Mouse (Mus musculus) midbrain, embryonic 15.5 days (tissue): ENCODE measurements at regions not wholly inside any gene's neighbourhood (a gene's known extent, or its start where the extent isn't known, plus 50 kb on each side); places are given as distances from the start of the nearest gene placed in this dataset.
A peak's percentile ranks its signal among the peaks of the same experiment; 100 is the strongest.

Experiments used
- ATAC-seq: fragments of 200-750 bp; cut with Nextera tagmentation; replicated peaks from 2 replicates; pipeline ENCODE4 v1.8.0; 2017; ENCODE audit warnings: moderate TSS enrichment
- H3K27ac ChIP-seq: fragments of 300-500 bp; sonication (generic); 2 replicates; pipeline ENCODE4 v1.5.1; 2015; ENCODE audit warnings: mild to moderate bottlenecking, inconsistent platforms
- H3K27me3 ChIP-seq: fragments of 300-500 bp; sonication (generic); replicated peaks from 2 replicates; pipeline ENCODE4 v1.6.1; 2015; ENCODE audit warnings: inconsistent platforms
- H3K36me3 ChIP-seq: fragments of 300-500 bp; sonication (generic); replicated peaks from 2 replicates; pipeline ENCODE4 v1.6.1; 2015; ENCODE audit warnings: inconsistent platforms
- H3K4me1 ChIP-seq: fragments of 300-500 bp; sonication (generic); 2 replicates; pipeline ENCODE4 v1.6.1; 2015; ENCODE audit warnings: inconsistent platforms
- H3K4me2 ChIP-seq: fragments of 300-500 bp; sonication (generic); 2 replicates; pipeline ENCODE4 v1.6.1; 2015; ENCODE audit warnings: inconsistent platforms, mild to moderate bottlenecking, moderate library complexity
- H3K4me3 ChIP-seq: fragments of 300-500 bp; sonication (generic); 2 replicates; pipeline ENCODE4 v1.5.1; 2015; ENCODE audit warnings: mild to moderate bottlenecking, inconsistent platforms
- H3K9ac ChIP-seq: fragments of 300-500 bp; sonication (generic); 2 replicates; pipeline ENCODE4 v1.6.1; 2015; ENCODE audit warnings: mild to moderate bottlenecking, inconsistent platforms
- H3K9me3 ChIP-seq: fragments of 300-500 bp; sonication (generic); 2 replicates; pipeline ENCODE4 v1.6.1; 2016; ENCODE audit warnings: inconsistent platforms
- WGBS: fragments of 180-500 bp; shearing (Covaris S2); methylation state at CpG from one replicate; pipeline ENCODE4 v1.1.7; 2015; ENCODE audit warnings: mixed read lengths; 5-methylcytosine and 5-hydroxymethylcytosine counted together

- Histone ChIP-seq H3K36me3 (no peaks in the 10 kb centered on the region), H3K27me3 (no peaks in the 10 kb centered on the region), H3K9ac (peak overlapping the region; percentile 20), H3K9me3 (no peaks in the 10 kb centered on the region), H3K4me2 (peak overlapping the region; percentile 43), H3K4me1 (peaks cover 8% of the 10 kb centered on the region), H3K4me3 (peak overlapping the region; percentile 8; the same call in 1 of the 2 replicates), H3K27ac (no peak overlapping the region)
- peak; percentile 76 for ATAC-seq
- 22% methylated on average over 14 of the region's 14 CpGs for WGBS
Observed at GRCm38 (mm10) chr12:33717601-33718260, 210.5 kb upstream of the Ferd3l start.

- H3K36me3 ChIP-seq = no peaks in the 10 kb centered on the region
- no peaks in the 10 kb centered on the region for H3K27me3 ChIP-seq
- no peak overlapping the region for H3K4me2 ChIP-seq
- H3K9ac ChIP-seq = no peak overlapping the region
- no peak overlapping the region for H3K4me3 ChIP-seq
- WGBS = 65% methylated on average over 7 of the region's 7 CpGs
- H3K4me1 ChIP-seq = peaks cover 8% of the 10 kb centered on the region
- no peaks in the 10 kb centered on the region for H3K9me3 ChIP-seq
- ATAC-seq = no peak
- H3K27ac ChIP-seq = no peak overlapping the region
Observed at GRCm38 (mm10) chr12:33719063-33719462, 209.2 kb upstream of the Ferd3l start.

- no peaks in the 10 kb centered on the region for H3K36me3 ChIP-seq
- no peak overlapping the region for H3K4me2 ChIP-seq
- H3K27ac ChIP-seq = no peak overlapping the region
- no peak overlapping the region for H3K4me3 ChIP-seq
- 42% methylated on average over 4 of the region's 4 CpGs for WGBS
- H3K27me3 ChIP-seq = no peaks in the 10 kb centered on the region
- H3K4me1 ChIP-seq = 0 out of 2 replicates have a peak, but pooled peaks cover 4% of the 10 kb centered on the region
- peak; percentile 80; the same call in 1 of the 2 replicates for ATAC-seq
- H3K9me3 ChIP-seq = no peaks in the 10 kb centered on the region
- no peak overlapping the region for H3K9ac ChIP-seq
Observed at GRCm38 (mm10) chr12:33731937-33732336, 196.3 kb upstream of the Ferd3l start.

- no peak overlapping the region for H3K4me2 ChIP-seq
- no peaks in the 10 kb centered on the region for H3K9me3 ChIP-seq
- H3K9ac ChIP-seq = no peak overlapping the region
- ATAC-seq = no peak
- WGBS = 73% methylated on average over 5 of the region's 5 CpGs
- H3K36me3 ChIP-seq = no peaks in the 10 kb centered on the region
- H3K4me3 ChIP-seq = no peak overlapping the region
- no peak overlapping the region for H3K27ac ChIP-seq
- H3K4me1 ChIP-seq = no peaks in the 10 kb centered on the region
- no peaks in the 10 kb centered on the region for H3K27me3 ChIP-seq
Observed at GRCm38 (mm10) chr12:33775563-33776468, 152.4 kb upstream of the Ferd3l start.

GRCm38 (mm10) chr12:33778477-33778876 lies 149.7 kb upstream of the Ferd3l start:
- Histone ChIP-seq H3K9ac (no peak overlapping the region), H3K4me1 (no peaks in the 10 kb centered on the region), H3K4me2 (no peak overlapping the region), H3K27me3 (no peaks in the 10 kb centered on the region), H3K9me3 (no peaks in the 10 kb centered on the region), H3K27ac (no peak overlapping the region), H3K4me3 (no peak overlapping the region), H3K36me3 (no peaks in the 10 kb centered on the region)
- ATAC-seq = no peak
- WGBS = 56% methylated on average over 4 of the region's 4 CpGs

- Histone ChIP-seq H3K4me3 (no peak overlapping the region), H3K27me3 (no peaks in the 10 kb centered on the region), H3K4me1 (no peaks in the 10 kb centered on the region), H3K27ac (no peak overlapping the region), H3K9ac (no peak overlapping the region), H3K9me3 (no peaks in the 10 kb centered on the region), H3K4me2 (no peak overlapping the region), H3K36me3 (no peaks in the 10 kb centered on the region)
- WGBS = 84% methylated on average over 2 of the region's 2 CpGs
- no peak for ATAC-seq
Observed at GRCm38 (mm10) chr12:33779898-33780297, 148.3 kb upstream of the Ferd3l start.

GRCm38 (mm10) chr12:33804206-33804791 lies 123.9 kb upstream of the Ferd3l start:
- Histone ChIP-seq H3K27ac (no peak overlapping the region), H3K4me1 (no peaks in the 10 kb centered on the region)

GRCm38 (mm10) chr12:33825571-33825970 lies 102.7 kb upstream of the Ferd3l start:
- Histone ChIP-seq H3K4me3 (no peak overlapping the region), H3K9ac (no peak overlapping the region), H3K36me3 (no peaks in the 10 kb centered on the region), H3K4me2 (no peak overlapping the region), H3K27me3 (no peaks in the 10 kb centered on the region), H3K4me1 (no peaks in the 10 kb centered on the region), H3K9me3 (no peaks in the 10 kb centered on the region), H3K27ac (no peak overlapping the region)
- no peak for ATAC-seq

More at GRCm38 (mm10) chr12:33804206-33804791, 123.9 kb upstream of the Ferd3l start:
- no peak overlapping the region for H3K4me3 ChIP-seq
- H3K9ac ChIP-seq = no peak overlapping the region
- no peaks in the 10 kb centered on the region for H3K9me3 ChIP-seq
- no peaks in the 10 kb centered on the region for H3K27me3 ChIP-seq
- WGBS = 86% methylated on average over 10 of the region's 10 CpGs
- H3K36me3 ChIP-seq = no peaks in the 10 kb centered on the region
- no peak for ATAC-seq
- H3K4me2 ChIP-seq = no peak overlapping the region

GRCm38 (mm10) chr12:33849088-33849487 lies 79.1 kb upstream of the Ferd3l start:
- H3K4me2 ChIP-seq = no peak overlapping the region

GRCm38 (mm10) chr12:33851736-33852135 lies 76.5 kb upstream of the Ferd3l start:
- H3K27ac ChIP-seq = no peak overlapping the region
- H3K36me3 ChIP-seq = no peaks in the 10 kb centered on the region
- 68% methylated on average over 1 of the region's 1 CpGs for WGBS
- no peak overlapping the region for H3K4me2 ChIP-seq
- H3K9ac ChIP-seq = no peak overlapping the region
- H3K27me3 ChIP-seq = no peaks in the 10 kb centered on the region
- H3K9me3 ChIP-seq = no peaks in the 10 kb centered on the region
- ATAC-seq = peak; percentile 81; the same call in 1 of the 2 replicates
- H3K4me1 ChIP-seq = no peaks in the 10 kb centered on the region
- no peak overlapping the region for H3K4me3 ChIP-seq

More at GRCm38 (mm10) chr12:33849088-33849487, 79.1 kb upstream of the Ferd3l start:
- ATAC-seq = no peak
- H3K9ac ChIP-seq = no peak overlapping the region
- no peaks in the 10 kb centered on the region for H3K9me3 ChIP-seq
- no peaks in the 10 kb centered on the region for H3K36me3 ChIP-seq
- H3K27ac ChIP-seq = no peak overlapping the region
- H3K27me3 ChIP-seq = no peaks in the 10 kb centered on the region
- H3K4me3 ChIP-seq = no peak overlapping the region
- H3K4me1 ChIP-seq = no peaks in the 10 kb centered on the region
